Mouse (Mus musculus): Measurements from ENCODE around the gene Pias4.

Pias4 gene

DNA sequence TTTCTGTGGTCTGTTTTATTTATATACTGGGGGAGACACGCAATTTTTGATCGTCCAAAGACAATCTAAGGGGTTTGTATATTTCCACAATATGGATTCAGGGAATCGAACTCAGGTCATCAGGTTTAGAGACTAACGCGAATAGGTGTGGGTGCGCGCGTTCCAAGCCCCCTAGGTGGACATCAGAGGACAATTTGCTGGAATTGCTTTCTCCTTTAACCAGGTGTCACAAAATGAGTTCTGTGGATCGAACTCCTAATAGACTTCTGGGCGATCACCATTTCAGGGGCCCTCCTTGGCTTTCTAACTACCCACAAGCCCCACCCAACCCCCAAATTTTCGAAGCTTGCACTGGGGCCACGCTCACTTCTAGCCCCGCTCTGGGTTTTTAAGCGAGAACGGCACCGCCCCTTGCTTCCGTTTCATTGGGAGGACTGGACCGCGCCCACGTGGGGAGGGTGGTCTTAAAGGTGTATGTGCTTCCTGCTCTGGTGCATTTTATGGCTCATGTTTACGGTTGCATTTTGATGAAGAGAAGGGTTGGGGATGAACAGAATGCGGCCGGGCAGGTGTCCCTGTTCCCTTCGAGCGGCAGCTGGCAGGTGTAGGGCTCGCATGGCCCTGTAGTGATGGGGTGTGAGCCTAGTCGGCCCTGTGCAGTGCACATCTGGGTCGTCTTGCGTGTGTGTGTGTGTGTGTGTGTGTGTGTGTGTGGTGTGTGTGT, 960 bp upstream of the Pias4 start:
- DNase-seq, result peak; percentile 93 to 94

DNA sequence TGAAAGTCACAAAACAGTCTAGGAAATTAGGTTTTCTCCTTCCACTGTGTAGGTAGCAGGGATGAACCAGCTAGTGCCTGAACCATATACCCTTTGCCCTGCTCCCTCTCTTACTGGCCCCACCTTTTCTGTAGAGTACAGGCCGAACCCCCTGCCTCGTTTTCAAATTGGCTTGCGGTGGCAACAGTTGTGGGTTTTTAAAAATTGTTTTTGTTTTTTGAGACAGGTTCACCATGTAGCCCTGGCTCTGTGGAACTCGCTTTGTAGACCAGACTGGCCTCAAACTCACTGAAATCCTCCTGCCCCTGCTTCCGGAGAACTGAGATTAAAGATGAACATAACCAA, 336 bp upstream of the Pias4 start:
- DNase-seq, result peak in 1 of 2 experiments; percentile 43

DNA sequence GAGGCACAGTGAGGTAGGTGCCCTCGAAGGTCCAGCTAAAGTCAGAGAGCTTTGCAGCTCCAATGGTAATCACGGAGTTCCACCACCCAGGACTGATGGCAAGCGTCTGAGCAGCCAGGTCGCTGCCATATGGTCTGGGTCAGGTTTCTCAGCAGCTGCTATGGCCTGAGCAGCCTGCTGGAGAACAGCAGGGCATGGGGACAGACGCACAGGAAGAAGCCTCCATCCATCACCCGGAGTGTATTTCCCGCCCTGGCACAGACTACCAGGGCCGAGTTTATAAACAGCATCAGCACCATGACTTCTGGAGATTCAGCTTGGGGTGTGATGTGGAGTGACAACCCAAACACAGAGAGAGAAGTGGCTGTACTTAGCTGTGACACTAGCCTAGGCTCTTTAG, 2.6 kb downstream of the Pias4 start:
- no peak for DNase-seq

DNA sequence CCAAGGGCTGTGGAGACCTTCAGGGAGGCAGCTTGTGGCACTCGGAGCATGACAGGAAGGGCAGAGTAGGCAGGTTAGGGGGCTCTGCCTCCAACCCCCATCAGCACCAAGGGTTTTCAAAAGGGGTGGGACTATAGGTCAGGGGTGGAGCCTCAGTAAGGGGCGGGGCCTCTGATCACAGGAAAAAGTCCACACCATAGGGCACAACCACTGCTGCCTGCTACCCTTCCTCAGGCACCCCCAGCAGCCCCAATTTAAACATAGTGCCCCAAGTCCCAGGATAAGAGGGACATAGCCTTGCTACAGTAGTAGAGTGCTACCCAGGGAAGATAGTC, 5.4 kb downstream of the Pias4 start:
- DNase-seq, result no peak

DNA sequence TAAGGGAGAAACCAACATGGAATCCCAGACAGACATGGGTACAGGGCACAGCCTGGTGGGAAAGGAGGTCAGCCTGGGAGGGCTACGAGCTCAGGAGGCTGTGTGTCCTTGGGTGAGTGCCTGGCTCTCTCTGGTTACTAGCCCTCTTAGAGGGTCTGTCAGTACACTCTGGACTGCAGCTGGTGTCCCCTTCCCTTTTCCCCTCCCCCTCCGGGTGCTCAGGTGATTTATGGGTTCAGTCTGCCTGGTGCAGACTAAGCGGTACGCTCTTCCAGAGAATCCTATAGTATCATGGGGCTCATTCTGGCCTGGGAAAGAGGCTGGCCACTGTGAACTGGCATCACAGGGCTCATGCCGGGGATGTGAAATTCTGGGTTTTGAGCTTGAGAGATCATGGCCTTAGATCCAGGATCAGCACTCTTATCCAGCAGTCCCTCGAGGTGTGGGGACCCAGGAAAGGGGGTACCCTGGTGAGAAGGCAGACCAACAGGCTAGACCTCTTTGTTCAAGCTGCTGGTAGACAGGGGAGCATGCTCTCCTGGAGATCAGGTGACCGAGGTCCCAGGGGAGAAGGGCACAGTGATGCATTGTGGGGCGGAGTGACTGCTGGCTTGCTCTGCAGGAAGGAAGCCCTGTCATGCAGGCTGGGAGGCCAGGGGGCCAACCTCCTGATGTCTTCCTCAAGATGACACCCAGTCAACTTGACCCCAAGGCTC, 6.0 kb downstream of the Pias4 start:
- DNase-seq, result peak; percentile 73 to 80

DNA sequence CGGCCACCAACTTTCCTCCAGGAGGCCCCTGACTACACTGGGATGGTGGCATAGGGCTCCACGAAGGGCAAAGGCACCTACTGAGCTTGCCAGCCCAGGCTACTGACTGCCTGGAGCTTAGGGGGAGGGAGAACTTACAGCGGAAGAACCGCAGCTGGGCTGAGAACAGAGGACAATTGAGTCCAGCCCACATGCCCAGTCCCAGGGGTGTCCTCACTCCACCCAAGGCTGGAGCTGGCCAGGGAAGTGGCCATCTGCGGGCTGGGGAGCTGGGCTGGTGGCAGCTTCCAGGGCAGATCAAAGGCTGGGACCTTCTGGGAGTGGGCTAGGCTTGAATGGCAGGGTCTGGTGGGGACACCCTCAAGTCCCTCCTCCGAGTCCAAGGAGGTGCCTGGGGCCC, 13.0 kb downstream of the Pias4 start:
- DNase-seq, result no peak

DNA sequence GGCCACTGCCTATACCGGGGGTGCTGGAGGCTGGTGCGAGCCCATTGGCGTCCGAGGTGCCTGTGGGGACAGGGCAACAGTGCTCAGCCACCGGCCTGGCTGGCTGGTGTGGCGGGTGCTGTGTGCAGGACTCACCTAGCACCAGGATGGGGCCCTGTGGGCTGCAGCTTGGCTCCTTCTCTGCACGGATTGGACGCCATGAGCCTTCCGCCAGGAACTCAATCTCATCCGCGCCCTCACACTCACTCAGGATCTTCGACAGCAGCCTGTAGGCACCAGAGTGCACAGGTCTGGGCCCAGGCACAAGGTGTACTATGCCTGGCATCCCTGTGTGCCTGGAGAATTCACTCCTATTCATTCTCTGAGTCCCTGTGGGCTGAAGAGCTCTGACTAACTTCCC, 13.4 kb downstream of the Pias4 start:
- DNase-seq, result peak in 1 of 2 experiments; percentile 11

DNA sequence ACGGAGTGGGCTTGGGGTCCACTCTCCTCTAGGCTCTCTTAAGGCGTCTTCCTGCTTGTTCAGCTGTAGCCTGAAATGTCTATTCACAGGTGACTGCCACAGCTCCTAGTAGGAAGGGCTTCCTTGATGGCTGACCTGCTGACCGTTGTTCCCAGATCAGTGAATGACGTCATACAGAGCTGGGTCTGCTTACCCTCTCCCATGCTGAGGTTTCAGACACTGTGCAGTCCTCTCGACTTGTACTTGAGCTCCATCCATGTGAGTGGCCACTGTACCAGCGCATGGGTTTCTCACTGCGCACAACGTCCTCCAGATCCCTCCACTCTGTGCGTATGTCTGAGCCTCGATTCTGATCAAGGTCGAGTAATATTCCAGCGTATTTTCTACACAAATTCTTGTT, 15.1 kb downstream of the Pias4 start:
- DNase-seq, result peak in 1 of 2 experiments; percentile 29

DNA sequence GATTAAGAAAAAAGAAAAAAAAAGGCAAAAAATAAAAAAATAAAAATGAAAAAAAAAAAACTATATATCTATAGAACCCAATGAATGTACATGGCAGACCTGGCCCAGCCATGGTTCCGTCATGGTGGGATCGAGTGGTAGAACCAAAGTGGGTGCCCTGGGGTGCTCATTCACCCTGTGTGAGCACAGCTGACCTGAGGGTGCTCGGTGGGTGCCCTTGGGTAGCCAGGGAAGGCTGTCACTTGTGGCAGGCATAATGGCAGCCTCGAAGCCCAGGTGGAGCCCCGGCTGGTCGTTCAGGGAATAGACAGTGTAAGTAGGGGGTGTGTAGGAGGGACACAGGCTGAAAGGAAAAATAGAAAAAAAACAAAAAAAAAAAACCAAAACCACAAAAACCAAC, 16.5 kb downstream of the Pias4 start:
- DNase-seq, result no peak

DNA sequence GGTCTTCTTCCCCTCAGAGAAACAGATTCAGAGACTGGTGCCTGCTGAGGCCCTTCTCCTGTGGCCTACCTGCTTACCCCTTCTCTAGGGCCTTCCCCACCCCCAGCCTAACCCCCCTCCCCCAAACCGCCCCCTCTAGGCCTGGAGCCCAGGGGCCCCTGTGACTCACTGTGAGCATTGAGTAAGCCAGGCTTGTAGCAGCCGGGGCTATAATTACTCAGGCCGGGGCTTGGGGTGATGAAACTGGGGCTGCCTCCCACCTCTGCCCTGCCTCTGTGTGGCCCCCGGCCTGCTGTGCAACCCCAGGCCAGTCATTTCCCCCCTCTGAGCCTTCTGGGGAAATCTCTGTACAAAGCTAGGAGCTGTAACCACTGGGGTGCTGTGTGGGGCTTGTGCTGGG, 21.4 kb downstream of the Pias4 start:
- no peak for DNase-seq

DNA sequence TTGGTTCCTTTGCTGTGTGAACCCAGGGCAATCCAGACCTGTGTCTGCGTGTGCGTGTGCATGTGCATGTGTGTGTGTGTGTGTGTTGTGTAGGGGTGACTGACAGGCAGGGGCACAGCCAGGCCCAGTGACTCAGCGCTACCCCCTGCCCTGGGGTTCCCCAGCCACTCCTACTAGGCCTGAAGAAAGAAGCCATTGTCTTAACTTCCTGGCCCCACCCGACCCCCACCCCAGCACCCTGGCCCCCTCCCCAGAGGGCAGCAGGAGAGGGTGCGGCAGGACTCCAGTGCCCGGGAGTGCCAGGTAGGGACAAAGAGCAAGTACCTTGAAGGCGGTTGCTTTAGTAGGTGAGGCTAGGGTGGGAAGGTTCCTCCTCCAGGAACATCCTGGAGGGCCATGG, 21.9 kb downstream of the Pias4 start:
- no peak for DNase-seq

DNA sequence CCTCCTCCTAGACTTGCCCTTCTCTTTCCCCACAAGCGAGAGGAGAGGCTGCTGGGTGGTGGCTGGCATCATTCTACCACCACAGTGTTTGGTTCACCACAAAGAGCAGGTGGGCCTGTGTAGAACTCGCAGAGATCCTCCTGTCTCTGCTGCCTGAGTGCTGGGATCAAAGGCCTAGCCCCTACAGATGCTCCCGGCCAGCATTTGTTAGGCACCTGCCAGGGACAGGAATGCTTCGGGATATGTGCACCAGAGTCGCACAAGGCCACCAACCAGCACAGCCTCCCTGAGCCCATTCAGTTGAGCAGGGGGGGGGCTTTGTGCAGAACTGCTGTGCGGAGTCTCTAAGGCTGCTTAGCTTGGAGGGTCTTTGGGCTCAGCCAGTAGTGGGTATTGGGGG, 22.4 kb downstream of the Pias4 start:
- DNase-seq, result no peak

DNA sequence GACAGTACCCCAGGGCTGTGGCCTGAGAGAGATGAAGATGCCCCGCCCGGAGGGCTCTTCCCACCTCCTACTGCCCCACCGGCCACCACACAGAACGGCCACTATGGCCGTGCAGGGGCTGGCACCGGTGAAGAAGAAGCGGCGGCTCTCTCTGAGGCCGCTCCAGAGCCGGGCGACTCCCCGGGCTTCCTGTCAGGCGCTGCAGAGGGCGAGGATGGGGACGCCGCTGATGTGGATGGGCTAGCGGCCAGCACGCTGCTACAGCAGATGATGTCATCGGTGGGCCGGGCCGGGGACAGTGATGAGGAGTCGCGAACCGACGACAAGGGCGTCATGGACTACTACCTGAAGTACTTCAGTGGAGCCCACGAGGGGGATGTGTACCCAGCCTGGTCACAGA, 23.1 kb downstream of the Pias4 start:
- peak; percentile 62 to 71 for DNase-seq

DNA sequence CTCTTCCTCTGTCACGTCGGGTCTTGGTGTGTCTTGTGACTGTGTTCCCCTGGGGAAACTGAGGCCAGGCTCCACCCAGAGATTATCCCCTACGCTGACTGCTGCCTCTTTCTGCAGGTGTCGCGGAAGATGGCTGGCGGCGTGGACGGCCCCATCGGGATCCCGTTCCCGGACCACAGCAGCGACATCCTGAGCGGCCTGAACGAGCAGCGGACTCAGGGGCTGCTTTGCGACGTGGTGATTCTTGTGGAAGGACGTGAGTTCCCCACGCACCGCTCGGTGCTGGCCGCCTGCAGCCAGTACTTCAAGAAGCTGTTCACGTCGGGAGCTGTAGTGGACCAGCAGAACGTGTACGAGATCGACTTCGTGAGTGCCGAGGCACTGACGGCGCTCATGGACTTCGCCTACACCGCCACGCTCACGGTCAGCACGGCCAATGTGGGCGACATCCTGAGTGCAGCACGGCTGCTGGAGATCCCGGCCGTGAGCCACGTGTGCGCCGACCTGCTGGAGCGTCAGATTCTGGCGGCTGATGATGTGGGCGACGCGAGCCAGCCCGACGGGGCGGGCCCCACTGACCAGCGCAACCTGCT, 23.8 kb downstream of the Pias4 start:
- no peak for DNase-seq

DNA sequence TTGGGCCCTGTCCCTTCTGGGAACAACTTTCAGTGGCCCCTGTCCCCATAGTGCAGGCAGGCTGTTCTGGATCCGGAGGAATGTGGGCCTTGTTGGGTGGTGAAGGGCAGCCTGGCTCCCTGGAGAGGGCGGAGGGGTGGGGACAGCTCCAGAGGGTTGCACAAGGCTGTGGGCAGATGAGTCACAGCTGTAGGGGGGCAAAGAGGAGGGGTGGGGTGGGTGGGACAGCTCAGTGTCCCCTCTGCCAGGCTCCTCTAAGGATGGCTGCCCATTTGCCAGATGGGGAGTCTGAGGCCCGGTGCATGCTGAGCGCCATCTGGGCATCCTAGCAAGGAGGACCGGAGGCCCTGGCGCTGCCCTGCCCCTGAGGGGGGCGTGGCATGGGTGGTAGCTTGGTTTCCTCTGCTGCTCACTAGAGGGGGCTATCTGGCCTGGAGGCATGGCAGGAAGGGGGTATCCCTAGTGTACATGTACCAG, 24.5 kb downstream of the Pias4 start:
- no peak for DNase-seq

DNA sequence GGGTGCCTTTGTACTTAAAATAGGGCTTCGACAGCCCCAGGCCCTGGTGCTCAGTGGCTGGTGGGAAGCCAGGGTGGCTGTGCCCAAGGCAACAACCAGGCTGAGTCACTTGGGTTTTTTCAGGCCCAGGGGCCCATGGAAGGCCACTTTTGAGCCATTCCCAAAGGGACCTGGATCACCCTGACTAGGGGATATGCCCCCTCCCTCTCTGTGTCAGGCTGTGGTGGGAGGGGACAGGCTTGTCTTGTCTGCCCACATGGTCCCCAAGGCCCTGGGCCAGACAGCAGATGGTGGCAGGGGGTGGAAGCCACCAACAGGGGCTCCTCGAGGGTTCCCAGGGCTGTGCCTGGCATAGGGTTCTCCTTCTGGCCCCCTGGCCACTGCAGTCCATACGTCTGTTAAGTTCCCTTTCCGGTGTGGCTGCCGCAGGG, 25.2 kb downstream of the Pias4 start:
- no peak for DNase-seq

DNA sequence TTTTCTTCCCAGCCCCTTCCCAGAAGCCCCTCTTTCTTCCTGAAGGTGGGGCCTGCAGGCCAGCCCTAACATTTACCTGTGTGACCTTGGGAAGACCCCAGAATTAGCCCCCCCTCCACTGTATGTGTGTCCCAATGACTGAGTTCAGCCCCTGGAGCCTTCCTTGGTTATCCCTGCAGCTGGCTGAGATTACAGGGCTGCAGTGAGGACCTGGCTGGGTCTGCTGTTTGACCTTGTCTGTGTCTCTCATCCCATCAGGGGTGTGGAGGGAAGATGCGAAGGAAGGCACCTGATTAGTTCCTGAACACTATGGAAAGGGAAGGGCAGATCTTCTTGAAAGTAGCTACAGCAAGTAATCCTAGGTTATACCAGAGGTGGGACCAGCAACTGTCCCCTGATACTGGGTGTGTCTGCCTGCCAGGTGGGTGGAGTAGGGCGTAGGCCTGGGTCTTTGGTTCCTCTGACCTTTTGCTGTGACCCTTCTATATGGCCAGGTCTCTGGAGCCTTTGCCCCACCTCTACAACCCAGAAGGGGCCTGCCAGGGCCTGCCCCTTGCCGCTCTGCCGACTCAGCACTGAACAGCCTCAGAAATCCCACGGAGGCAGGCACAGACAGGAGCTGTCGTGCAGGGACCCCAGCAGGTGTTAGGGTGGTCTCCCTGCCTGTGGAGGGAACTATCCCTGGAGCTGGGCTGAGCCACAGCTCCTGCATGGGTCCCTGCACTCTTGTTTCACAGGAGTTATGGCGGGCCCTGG, 26.1 kb downstream of the Pias4 start:
- no peak for DNase-seq

DNA sequence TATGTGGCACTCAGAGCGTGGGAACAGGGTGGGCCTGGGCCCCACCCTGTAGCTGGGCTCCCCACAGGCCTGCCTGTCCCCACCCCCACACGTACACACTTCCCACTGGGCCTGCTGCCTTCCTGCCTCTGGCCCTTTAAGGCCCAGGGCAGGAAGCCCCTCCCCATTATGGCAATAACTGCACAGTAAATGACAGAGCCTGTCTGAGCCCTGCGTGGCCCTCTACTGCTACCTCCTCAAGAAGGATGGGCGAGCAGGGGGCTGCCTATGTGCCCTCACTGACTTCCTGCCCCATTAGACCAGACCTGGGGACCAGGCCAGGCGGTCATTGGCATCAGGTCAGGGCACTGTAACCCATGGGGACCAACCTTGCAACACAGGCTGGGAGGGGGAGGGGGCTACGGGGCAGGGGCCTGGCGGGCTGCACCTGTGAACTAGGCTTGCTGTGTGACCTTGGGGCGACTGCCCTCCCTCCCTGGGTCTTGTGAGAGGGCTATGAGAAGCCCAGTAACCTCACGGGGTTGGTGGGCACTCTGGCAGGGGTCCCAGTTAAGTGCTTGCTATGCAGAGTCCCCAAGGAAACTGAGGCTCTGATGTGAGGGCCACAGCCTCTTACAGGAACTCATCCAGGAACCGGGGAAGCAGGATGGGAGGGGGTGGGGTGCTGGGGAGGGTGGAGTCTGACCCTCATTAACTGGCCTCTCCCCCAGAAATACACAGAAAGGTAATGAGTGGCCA, 26.8 kb downstream of the Pias4 start:
- DNase-seq, result peak; percentile 46 to 61

DNA sequence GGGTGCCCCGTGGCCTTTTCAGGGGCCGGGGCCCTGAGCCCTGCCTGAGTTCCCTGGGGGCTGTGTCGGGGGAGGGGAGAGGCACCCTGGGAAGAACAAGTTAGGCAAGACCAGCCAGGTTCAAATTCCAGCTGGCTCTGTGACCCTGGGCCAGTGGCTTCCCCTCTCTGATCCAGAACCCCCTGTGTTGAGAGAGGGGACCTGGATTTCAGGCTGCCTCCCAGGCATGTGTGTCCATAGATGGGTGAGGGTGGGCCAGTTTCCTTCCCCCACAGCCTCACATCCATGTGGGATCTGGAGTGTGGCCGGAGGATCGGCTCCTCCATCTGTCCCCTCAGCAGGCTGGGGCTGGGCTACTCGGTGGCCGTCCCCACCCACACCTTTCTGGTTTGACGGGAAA, 27.7 kb downstream of the Pias4 start:
- DNase-seq, result no peak

DNA sequence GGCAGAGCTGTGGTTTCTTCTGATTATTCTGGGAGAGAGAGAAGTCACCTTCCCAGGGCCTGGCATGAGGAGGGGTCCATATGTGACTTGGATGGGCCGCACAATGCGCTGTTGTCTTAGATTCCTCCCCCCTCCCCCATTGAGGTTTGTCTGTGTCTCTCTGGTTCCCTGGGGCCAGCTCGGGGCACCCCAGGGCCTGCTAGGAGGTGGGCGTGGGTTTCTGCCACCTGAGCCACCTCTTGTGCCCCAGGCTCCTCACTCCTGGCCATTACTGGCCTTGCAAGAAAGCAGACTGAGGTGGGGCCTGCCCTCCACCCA, 28.2 kb downstream of the Pias4 start:
- no peak for DNase-seq

DNA sequence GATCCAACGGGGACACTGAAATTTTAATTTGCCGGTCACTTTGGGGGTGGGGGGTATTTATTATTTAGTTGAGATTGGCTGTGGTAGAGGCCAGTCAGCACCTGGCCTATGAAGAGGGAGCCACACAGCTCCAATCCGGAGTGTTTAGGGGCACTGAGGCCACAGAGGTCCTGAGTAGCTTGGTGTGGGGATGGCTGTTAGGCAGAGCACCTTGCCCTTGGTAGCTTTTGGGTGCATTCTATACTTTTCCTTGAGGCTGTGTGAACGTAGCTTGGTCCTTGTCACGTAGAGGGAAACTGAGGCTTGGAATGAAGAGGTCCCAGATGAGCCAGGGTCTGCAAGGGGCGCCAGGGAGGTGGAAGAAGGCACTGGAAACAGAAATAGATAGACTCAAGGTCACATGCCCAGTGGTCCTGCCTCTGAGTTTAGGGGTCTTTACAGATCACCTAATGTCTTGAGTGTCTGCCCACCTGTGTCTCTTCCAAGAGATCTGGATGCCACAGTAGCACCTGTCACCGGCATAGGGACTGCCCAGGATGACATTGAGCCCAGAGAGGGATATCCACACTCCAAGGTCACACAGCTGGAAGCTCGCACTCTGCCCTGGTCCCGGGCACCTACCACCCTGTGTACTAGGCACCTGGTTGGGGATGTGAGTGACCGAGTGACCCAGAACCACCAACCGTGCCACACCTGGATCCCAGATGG, 28.7 kb downstream of the Pias4 start:
- DNase-seq, result no peak

DNA sequence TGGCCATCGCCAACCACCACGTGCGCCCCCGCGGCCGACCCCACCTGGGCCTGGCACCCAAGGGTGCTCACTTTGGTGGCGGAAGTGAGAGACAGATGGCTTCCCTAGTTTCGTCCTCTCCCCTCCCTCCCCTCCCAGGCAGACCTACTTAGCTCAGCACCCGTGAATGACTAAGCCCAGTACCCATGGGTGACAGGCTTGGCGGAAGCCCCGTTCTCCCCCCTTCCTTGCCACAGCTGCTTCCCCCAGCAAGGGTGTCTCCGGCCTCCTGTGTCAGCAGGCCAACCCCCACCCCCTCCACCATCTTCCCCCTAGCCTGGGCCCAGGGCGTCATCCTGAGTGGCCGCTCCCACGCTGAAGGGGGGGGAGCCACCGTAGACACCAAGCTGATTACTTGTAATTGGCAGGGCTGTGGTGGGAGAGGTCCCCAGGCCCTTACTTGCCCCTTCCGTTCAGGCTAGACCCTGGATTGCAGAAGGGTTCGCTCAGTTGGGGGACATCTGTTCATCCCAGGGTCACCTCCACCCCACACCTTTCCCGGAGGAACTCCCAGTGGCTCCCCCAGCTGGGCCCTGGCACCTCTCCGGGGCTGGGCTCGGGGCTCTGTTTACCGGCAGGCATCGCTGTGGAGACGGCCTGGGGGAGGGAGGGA, 29.5 kb downstream of the Pias4 start:
- DNase-seq, result peak; percentile 29 to 56

Measured in kidney, postnatal 36 days (tissue).